Mouse (Mus musculus) adrenal gland, adult 10 weeks (tissue): ENCODE data around the gene Vsnl1. TPM values are rescaled to one million over a fixed set of nuclear protein-coding genes. Genes with fewer than 3 reads are reported as not detected.

Experiments used
- polyA plus RNA-seq: library from polyadenylated mRNA; stranded (reverse); fragments of 350-450 nt; fragmentation: Illumina TruSeq; extraction: RNeasy Lipid Tissue Mini Kit (QIAGEN cat#74804); gene quantifications from one replicate; pipeline ENCODE4 v1.2.3, GENCODE M21; 2014; ENCODE audit warnings: low read depth, low replicate concordance

Gene Vsnl1
- polyA plus RNA-seq, result 117 TPM

GRCm38 (mm10) chr12:11436497-11437265 is at the start of gene Vsnl1:
Gene Vsnl1, minus strand, starts transcription at chr12:11436613.

GRCm38 (mm10) chr12:11455549-11456194 is 19.3 kb upstream of the Vsnl1 start, which contains the start of gene Rad51ap2:
Gene Rad51ap2, plus strand, starts transcription at chr12:11456079.

Other genes with a start within 250 kb of the Vsnl1 start
- gene Msgn1, start 227.6 kb downstream of the Vsnl1 start, polyA plus RNA-seq, result not detected
- gene Gen1, start 170.8 kb downstream of the Vsnl1 start, polyA plus RNA-seq, result 4.3 TPM
- gene Smc6, start 170.7 kb downstream of the Vsnl1 start, polyA plus RNA-seq, result 109 TPM
- 0.23 TPM for gene Rad51ap2, start 19.5 kb upstream of the Vsnl1 start, polyA plus RNA-seq